In the genomic region with DNA sequence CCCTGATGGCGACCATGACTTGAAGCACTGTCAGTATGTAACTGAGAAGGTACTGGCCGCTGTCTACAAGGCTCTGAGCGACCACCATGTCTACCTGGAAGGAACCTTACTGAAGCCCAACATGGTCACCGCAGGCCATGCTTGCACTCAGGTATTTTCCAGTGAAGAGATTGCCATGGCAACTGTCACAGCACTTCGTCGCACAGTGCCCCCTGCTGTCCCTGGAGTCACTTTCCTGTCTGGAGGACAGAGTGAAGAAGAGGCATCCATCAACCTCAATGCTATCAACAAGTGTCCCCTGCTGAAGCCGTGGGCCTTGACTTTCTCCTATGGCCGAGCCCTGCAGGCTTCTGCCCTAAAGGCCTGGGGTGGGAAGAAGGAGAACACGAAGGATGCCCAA, we compare ENCODE assay signal across 28 mouse cellular contexts. TPM values are rescaled to one million over a fixed set of nuclear protein-coding genes. Genes with fewer than 3 reads are reported as not detected.
DNase-seq lines count a peak whose midpoint lies in the region; TF ChIP-seq lines count a peak whose summit lies in the region.
"Had no signal": no experiment of that assay in that cellular context is flagged by ENCODE, and none has a peak within 500 bp of the region (broad histone marks: within the 10 kb centered on the region; RNA-seq: fewer than 3 reads in every experiment).

No protein-coding gene starts in this region.

- WGBS in thymus, adult 2 months = 92% methylated on average over 9 of the region's 9 CpGs
- WGBS in heart, embryonic 10.5 days = 74% methylated on average over 9 of the region's 9 CpGs

- H3K9me3 ChIP-seq in ES-Bruce4 (replicated peaks; ENCODE audit: control insufficient read depth, insufficient read depth, low read length, poor library complexity, severe bottlenecking) = no peaks in the 10 kb centered on the region
- H3K9me3 ChIP-seq in heart, embryonic 10.5 days = no peaks in the 10 kb centered on the region
- H3K9me3 ChIP-seq: embryonic facial prominence, embryonic 12.5 days; heart, embryonic 15.5 days; intestine, embryonic 15.5 days; limb, embryonic 15.5 days; midbrain, embryonic 12.5 days; neural tube, embryonic 12.5 days had no signal

- TF ChIP-seq POLR2A in thymus, adult 2 months (IDR thresholded peaks at IDR 0.05; ENCODE audit: control insufficient read depth, extremely low read depth, insufficient read depth, low read length, poor library complexity) = no peak
- TF ChIP-seq POLR2A in ES-Bruce4 (IDR thresholded peaks at IDR 0.05; ENCODE audit: insufficient read depth, low read length) = no peak

- TF ChIP-seq CTCF in layer of hippocampus, adult 2 months (conservative IDR thresholded peaks at IDR 0.05) = peak; percentile 49
- TF ChIP-seq CTCF in thymus, adult 2 months (IDR thresholded peaks at IDR 0.05; ENCODE audit: borderline replicate concordance, control insufficient read depth, extremely low read depth, insufficient read depth, low read length, poor library complexity) = no peak
- peak; percentile 70 for TF ChIP-seq CTCF in ES-Bruce4 (IDR thresholded peaks at IDR 0.05; ENCODE audit: low read depth, low read length)
- TF ChIP-seq CTCF in left cerebral cortex, adult 2 months (IDR thresholded peaks at IDR 0.05) = no peak; the same call in 1 of the 2 replicates

- H3K4me1 ChIP-seq in thymus, adult 2 months (replicated peaks; ENCODE audit: control insufficient read depth, insufficient read depth, low read length) = no peaks in the 10 kb centered on the region
- no peaks in the 10 kb centered on the region for H3K4me1 ChIP-seq in ES-Bruce4 (ENCODE audit: control insufficient read depth, insufficient read depth, low read length)
- H3K4me1 ChIP-seq in heart, embryonic 10.5 days = no peaks in the 10 kb centered on the region
- H3K4me1 ChIP-seq: embryonic facial prominence, embryonic 12.5 days; heart, embryonic 15.5 days; intestine, embryonic 15.5 days; limb, embryonic 15.5 days; midbrain, embryonic 12.5 days; neural tube, embryonic 12.5 days had no signal

- no peak overlapping the region for H3K9ac ChIP-seq in ES-Bruce4 (ENCODE audit: low read depth, poor library complexity, severe bottlenecking)
- H3K9ac ChIP-seq: embryonic facial prominence, embryonic 12.5 days; heart, embryonic 15.5 days; hindbrain, embryonic 14.5 days; intestine, embryonic 15.5 days; limb, embryonic 15.5 days; midbrain, embryonic 12.5 days; neural tube, embryonic 12.5 days had no signal

- intact Hi-C loops in left cerebral cortex, adult 2 months (cut with DNase I) = no loop called here

- no peak overlapping the region for H3K4me3 ChIP-seq in layer of hippocampus, adult 2 months
- no peak overlapping the region for H3K4me3 ChIP-seq in thymus, adult 2 months (ENCODE audit: control insufficient read depth, insufficient read depth, low read length)
- no peak overlapping the region for H3K4me3 ChIP-seq in ES-Bruce4 (ENCODE audit: low read depth, low read length)
- H3K4me3 ChIP-seq in left cerebral cortex, adult 2 months = no peak overlapping the region
- H3K4me3 ChIP-seq in heart, embryonic 10.5 days = no peak overlapping the region
- H3K4me3 ChIP-seq: embryonic facial prominence, embryonic 12.5 days; heart, adult 2 months; heart, embryonic 15.5 days; intestine, embryonic 15.5 days; limb, embryonic 15.5 days; midbrain, embryonic 12.5 days; neural tube, embryonic 12.5 days had no signal

- no peaks in the 10 kb centered on the region for H3K36me3 ChIP-seq in thymus, adult 2 months (ENCODE audit: control insufficient read depth, insufficient read depth, low read length)
- H3K36me3 ChIP-seq in ES-Bruce4 (ENCODE audit: control insufficient read depth, insufficient read depth, low read length, poor library complexity, severe bottlenecking) = no peaks in the 10 kb centered on the region
- no peaks in the 10 kb centered on the region for H3K36me3 ChIP-seq in heart, embryonic 10.5 days
- H3K36me3 ChIP-seq: embryonic facial prominence, embryonic 12.5 days; heart, embryonic 15.5 days; intestine, embryonic 15.5 days; limb, embryonic 15.5 days; midbrain, embryonic 12.5 days; neural tube, embryonic 12.5 days had no signal

- no peak overlapping the region for H3K27ac ChIP-seq in layer of hippocampus, adult 2 months
- H3K27ac ChIP-seq in thymus, adult 2 months (ENCODE audit: control insufficient read depth, insufficient read depth, low read length) = no peak overlapping the region
- H3K27ac ChIP-seq in ES-Bruce4 (ENCODE audit: insufficient read depth, low read length) = no peak overlapping the region
- H3K27ac ChIP-seq in left cerebral cortex, adult 2 months = no peak overlapping the region
- H3K27ac ChIP-seq in heart, embryonic 10.5 days = no peak overlapping the region
- H3K27ac ChIP-seq: embryonic facial prominence, embryonic 12.5 days; heart, adult 2 months; heart, embryonic 15.5 days; hindbrain, embryonic 14.5 days; intestine, embryonic 15.5 days; limb, embryonic 15.5 days; midbrain, embryonic 12.5 days; neural tube, embryonic 12.5 days had no signal

- DNase-seq in layer of hippocampus, adult 2 months (ENCODE audit: low spot score in 2 of 2) = no peak
- no peak for DNase-seq in layer of hippocampus, adult 8-10 months (ENCODE audit: low spot score in 2 of 2)
- peak; percentile 9 for DNase-seq in thymus, adult 2 months
- DNase-seq in thymus, postnatal 10 days (ENCODE audit: low spot score in 2 of 2) = no peak
- peak; percentile 67 for DNase-seq in ZHBTc4 (ENCODE audit: low read depth, low spot score)
- no peak for DNase-seq in left cerebral cortex, adult 2 months (ENCODE audit: extremely low spot score in 1 of 2, low spot score in 2 of 2)
- no peak for DNase-seq in heart, embryonic 10.5 days (ENCODE audit: low spot score)
- DNase-seq: adrenal gland, postnatal 25 days; cerebellum, adult 8-10 months; gastrocnemius, postnatal 36 days; heart, adult 2 months; heart, postnatal 36 days; kidney, postnatal 36 days; lung, adult 18-20 months; right cerebral cortex, postnatal 14 days had no signal

- TF ChIP-seq EP300 in ES-Bruce4 (IDR thresholded peaks at IDR 0.05; ENCODE audit: insufficient read depth, low read depth, low read length) = no peak

- no peaks in the 10 kb centered on the region for H3K27me3 ChIP-seq in thymus, adult 2 months (ENCODE audit: control insufficient read depth, insufficient read depth, low read length)
- no peaks in the 10 kb centered on the region for H3K27me3 ChIP-seq in ES-Bruce4 (ENCODE audit: control insufficient read depth, insufficient read depth, low read length, poor library complexity, severe bottlenecking)
- no peaks in the 10 kb centered on the region for H3K27me3 ChIP-seq in heart, embryonic 10.5 days (ENCODE audit: insufficient read depth, poor library complexity, severe bottlenecking)
- H3K27me3 ChIP-seq: embryonic facial prominence, embryonic 12.5 days; heart, embryonic 15.5 days; intestine, embryonic 15.5 days; limb, embryonic 15.5 days; midbrain, embryonic 12.5 days; neural tube, embryonic 12.5 days had no signal

RNA-seq across cellular contexts. Expression of gene Aldoart2, which starts 0.8 kb away (rescaled TPM):
- not detected for total RNA-seq in layer of hippocampus, adult 2 months (2021)
- under 1 TPM in 3 of 4 experiments, not detected in 1; 0.22 to 0.37 (median 0.25) TPM for total RNA-seq in layer of hippocampus, adult 8-10 months (2022)
- polyA plus RNA-seq in thymus, adult 2 months (2012; rRNA removed) = 0.09 and 0.11 TPM in 2 replicates
- 0.40 TPM in 1 of 2 replicates, not detected in the other for polyA plus RNA-seq in ES-Bruce4 (2011; ENCODE audit: insufficient read depth, insufficient read length, low read depth, missing spikeins)
- total RNA-seq in left cerebral cortex, adult 2 months (2021) = not detected
- polyA plus RNA-seq in heart, embryonic 10.5 days (2016; fragmentation: Nextera tagmentation; extraction: Ambion mirVana) = 0.09 TPM in 1 of 2 replicates, not detected in the other
- total RNA-seq: adrenal gland, postnatal 25 days; heart, adult 2 months; heart, postnatal 36 days; left cerebral cortex, postnatal 4 days; megakaryocyte, adult 5-6 weeks had no signal
- polyA plus RNA-seq: embryonic facial prominence, embryonic 12.5 days; forebrain, embryonic 11.5 days; hindbrain, embryonic 14.5 days; kidney, embryonic 14.5 days; limb, embryonic 15.5 days; midbrain, embryonic 12.5 days; neural tube, embryonic 12.5 days had no signal

RNA-seq across cellular contexts. Expression of gene Insm2, which starts 33.4 kb away (rescaled TPM):
- total RNA-seq in layer of hippocampus, adult 2 months (2021) = under 1 TPM; 0.12 to 0.13 TPM
- total RNA-seq in layer of hippocampus, adult 8-10 months (2022) = under 1 TPM in 2 of 4 experiments, not detected in 2; 0.18 to 0.35 TPM
- 0.03 and 0.10 TPM in 2 replicates for polyA plus RNA-seq in thymus, adult 2 months (2012; rRNA removed)
- polyA plus RNA-seq in ES-Bruce4 (2011; ENCODE audit: insufficient read depth, insufficient read length, low read depth, missing spikeins) = not detected in 2 replicates
- total RNA-seq in left cerebral cortex, adult 2 months (2021) = under 1 TPM; 0.12 to 0.20 TPM
- 0.06 TPM in 1 of 2 replicates, not detected in the other for polyA plus RNA-seq in heart, embryonic 10.5 days (2016; fragmentation: Nextera tagmentation; extraction: Ambion mirVana)
- total RNA-seq: gastrocnemius, adult 18-20 months; gastrocnemius, postnatal 36 days; heart, adult 2 months; heart, postnatal 36 days; megakaryocyte, adult 5-6 weeks had no signal
- polyA plus RNA-seq: heart, adult 2 months had no signal

Comparison
In these comparisons a context has a peak if more than half of its experiments do, and no peak if none do; other contexts are left out.
1. DNase-seq: peak in thymus, adult 2 months (single experiment) and ZHBTc4 (single experiment); none in layer of hippocampus, adult 2 months (0 of 2), layer of hippocampus, adult 8-10 months (0 of 2), thymus, postnatal 10 days (0 of 2), left cerebral cortex, adult 2 months (0 of 2) and heart, embryonic 10.5 days (single experiment).
2. CTCF ChIP-seq: peak in layer of hippocampus, adult 2 months (single experiment) and ES-Bruce4 (single experiment); none in thymus, adult 2 months (single experiment) and left cerebral cortex, adult 2 months (single experiment).